Mouse (Mus musculus) CH12.LX (cell line): ENCODE data around the gene 9330182L06Rik.

Experiments
- EP300 ChIP-seq: IDR thresholded peaks from 2 replicates; pipeline ENCODE4 v1.6.1; 2011; ENCODE audit warnings: low read length, improper control_type of control experiment
- TCF12 ChIP-seq: IDR thresholded peaks from 2 replicates; pipeline ENCODE4 v1.6.1; 2014; ENCODE audit warnings: low read depth, mild to moderate bottlenecking, inconsistent platforms, low read length, improper control_type of control experiment

DNA sequence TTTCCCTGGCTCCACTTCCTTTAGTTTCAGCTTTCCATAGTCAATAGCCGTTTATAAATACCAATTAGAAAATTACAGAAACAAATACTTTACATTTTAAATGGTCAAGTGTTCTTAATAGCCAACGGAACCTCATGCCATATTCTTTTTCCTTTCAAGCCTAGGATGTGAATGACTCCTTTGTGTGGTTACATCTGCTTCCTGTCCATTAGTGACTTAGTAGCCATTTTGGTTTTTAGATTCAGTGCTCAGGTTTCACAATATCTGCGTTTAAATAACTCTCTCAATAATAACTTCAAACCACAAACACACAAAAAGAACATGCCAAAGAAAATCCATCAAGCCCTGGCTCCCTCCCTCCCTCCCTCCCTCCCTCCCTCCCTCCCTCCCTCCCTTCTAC is 162.8 kb downstream of the 9330182L06Rik start:
- no peak for TF ChIP-seq TCF12
- no peak for TF ChIP-seq EP300
